Mouse (Mus musculus) ovary, adult 18-20 months (tissue): ENCODE measurements around the gene Fxyd7.
A peak's percentile ranks its signal among the peaks of the same experiment; 100 is the strongest.

Experiments
- DNase-seq: peaks from one replicate; pipeline ENCODE4 v3.0.0; 2022; ENCODE audit warnings: low spot score, mixed read lengths

Fxyd7 gene

GRCm38 (mm10) chr7:31051321-31052021 is at the start of gene Fxyd7:
TSS of gene Fxyd7 (minus strand) at chr7:31051467.
- DNase-seq = no peak

GRCm38 (mm10) chr7:31100786-31101185 is 49.5 kb upstream of the Fxyd7 start:
- no peak for DNase-seq

GRCm38 (mm10) chr7:31099612-31099982 is 48.3 kb upstream of the Fxyd7 start:
- no peak for DNase-seq

GRCm38 (mm10) chr7:31098697-31099611 is 47.7 kb upstream of the Fxyd7 start:
- DNase-seq = no peak

GRCm38 (mm10) chr7:31097583-31098248 is 46.4 kb upstream of the Fxyd7 start:
- DNase-seq = peak; percentile 79

GRCm38 (mm10) chr7:31096892-31097564 is 45.8 kb upstream of the Fxyd7 start:
- no peak for DNase-seq

- no peak for DNase-seq
These were observed 43.7 kb upstream of the Fxyd7 start for GRCm38 (mm10) chr7:31094774-31095501.

- DNase-seq = no peak
These were observed 38.5 kb upstream of the Fxyd7 start for GRCm38 (mm10) chr7:31089721-31090120.

GRCm38 (mm10) chr7:31088206-31088605 is 36.9 kb upstream of the Fxyd7 start:
- DNase-seq = no peak

- DNase-seq = no peak
These were observed 36.0 kb upstream of the Fxyd7 start for GRCm38 (mm10) chr7:31087262-31087661.

- DNase-seq = no peak
These were observed 35.0 kb upstream of the Fxyd7 start for GRCm38 (mm10) chr7:31086175-31086755.

GRCm38 (mm10) chr7:31085171-31085570 is 33.9 kb upstream of the Fxyd7 start:
- peak; percentile 50 for DNase-seq

- DNase-seq = no peak
These were observed 32.9 kb upstream of the Fxyd7 start for GRCm38 (mm10) chr7:31084140-31084539.

GRCm38 (mm10) chr7:31082831-31083588 is 31.7 kb upstream of the Fxyd7 start:
- no peak for DNase-seq

- no peak for DNase-seq
These were observed 30.8 kb upstream of the Fxyd7 start for GRCm38 (mm10) chr7:31082106-31082505.

- DNase-seq = no peak
These were observed 29.8 kb upstream of the Fxyd7 start for GRCm38 (mm10) chr7:31081106-31081505.

- no peak for DNase-seq
These were observed 29.3 kb upstream of the Fxyd7 start for GRCm38 (mm10) chr7:31080611-31081010.

- DNase-seq = no peak
These were observed 28.4 kb upstream of the Fxyd7 start for GRCm38 (mm10) chr7:31079670-31080069.

GRCm38 (mm10) chr7:31077885-31078445 is 26.7 kb upstream of the Fxyd7 start:
- no peak for DNase-seq

- DNase-seq = no peak
These were observed 26.2 kb upstream of the Fxyd7 start for GRCm38 (mm10) chr7:31077470-31077869.
